Mouse (Mus musculus) adrenal gland, adult (tissue): ENCODE measurements around the gene Zbtb1.
A peak's percentile ranks its signal among the peaks of the same experiment; 100 is the strongest.
"Not testable (repeated sequence)": the region's sequence is repeated elsewhere in the genome, so short reads cannot be mapped to it uniquely, and the experiment has no call there.

Experiments used
- DNase-seq, 2 experiments: peaks; one replicate each; pipeline ENCODE4 v3.0.0; 2022 to 2023; ENCODE audit warnings: low spot score in 1 of 2; ENCODE audit not compliant: inconsistent age in 2 of 2

Gene Zbtb1

GRCm38 (mm10) chr12:76402991-76403885 is 33.2 kb downstream of the Zbtb1 start:
- DNase-seq = peak in 1 of 2 experiments; percentile 27

GRCm38 (mm10) chr12:76403886-76404537 is 33.9 kb downstream of the Zbtb1 start, which contains the start of gene Hspa2:
Gene Hspa2 (plus strand): TSS chr12:76404176.
- DNase-seq = peak; percentile 100

DNA sequence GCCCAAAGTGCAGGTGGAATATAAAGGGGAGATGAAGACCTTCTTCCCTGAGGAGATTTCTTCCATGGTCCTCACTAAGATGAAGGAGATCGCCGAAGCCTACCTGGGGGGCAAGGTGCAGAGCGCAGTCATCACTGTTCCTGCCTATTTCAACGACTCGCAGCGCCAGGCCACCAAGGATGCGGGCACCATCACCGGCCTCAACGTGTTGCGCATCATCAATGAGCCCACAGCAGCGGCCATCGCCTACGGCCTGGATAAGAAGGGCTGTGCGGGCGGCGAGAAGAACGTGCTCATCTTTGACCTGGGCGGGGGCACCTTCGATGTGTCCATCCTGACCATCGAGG is 34.7 kb downstream of the Zbtb1 start:
- no peak for DNase-seq

DNA sequence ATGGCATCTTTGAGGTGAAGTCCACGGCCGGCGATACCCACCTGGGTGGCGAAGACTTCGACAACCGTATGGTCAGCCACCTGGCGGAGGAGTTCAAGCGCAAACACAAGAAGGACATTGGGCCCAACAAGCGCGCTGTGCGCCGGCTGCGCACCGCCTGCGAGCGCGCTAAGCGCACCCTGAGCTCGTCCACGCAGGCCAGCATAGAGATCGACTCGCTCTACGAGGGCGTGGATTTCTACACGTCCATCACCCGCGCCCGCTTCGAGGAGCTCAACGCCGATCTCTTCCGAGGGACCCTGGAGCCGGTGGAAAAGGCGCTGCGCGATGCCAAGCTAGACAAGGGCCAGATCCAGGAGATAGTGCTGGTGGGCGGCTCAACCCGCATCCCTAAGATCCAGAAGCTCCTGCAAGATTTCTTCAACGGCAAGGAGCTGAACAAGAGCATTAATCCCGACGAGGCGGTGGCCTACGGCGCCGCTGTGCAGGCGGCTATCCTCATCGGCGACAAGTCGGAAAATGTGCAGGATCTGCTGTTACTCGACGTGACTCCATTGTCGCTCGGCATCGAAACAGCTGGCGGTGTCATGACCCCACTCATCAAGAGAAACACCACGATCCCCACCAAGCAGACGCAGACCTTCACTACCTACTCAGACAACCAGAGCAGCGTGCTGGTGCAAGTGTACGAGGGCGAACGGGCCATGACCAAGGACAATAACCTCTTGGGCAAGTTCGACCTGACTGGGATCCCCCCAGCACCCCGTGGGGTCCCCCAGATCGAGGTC is 35.3 kb downstream of the Zbtb1 start:
- DNase-seq = peak; percentile 51 to 69

DNA sequence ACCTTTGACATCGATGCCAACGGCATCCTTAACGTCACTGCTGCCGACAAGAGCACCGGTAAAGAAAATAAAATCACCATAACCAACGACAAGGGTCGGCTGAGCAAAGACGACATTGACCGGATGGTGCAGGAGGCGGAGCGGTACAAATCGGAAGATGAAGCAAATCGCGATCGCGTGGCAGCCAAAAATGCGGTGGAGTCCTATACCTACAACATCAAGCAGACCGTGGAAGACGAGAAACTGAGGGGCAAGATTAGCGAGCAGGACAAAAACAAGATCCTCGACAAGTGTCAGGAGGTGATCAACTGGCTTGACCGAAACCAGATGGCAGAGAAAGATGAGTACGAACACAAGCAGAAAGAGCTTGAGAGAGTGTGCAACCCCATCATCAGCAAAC is 35.9 kb downstream of the Zbtb1 start:
- no peak for DNase-seq

DNA sequence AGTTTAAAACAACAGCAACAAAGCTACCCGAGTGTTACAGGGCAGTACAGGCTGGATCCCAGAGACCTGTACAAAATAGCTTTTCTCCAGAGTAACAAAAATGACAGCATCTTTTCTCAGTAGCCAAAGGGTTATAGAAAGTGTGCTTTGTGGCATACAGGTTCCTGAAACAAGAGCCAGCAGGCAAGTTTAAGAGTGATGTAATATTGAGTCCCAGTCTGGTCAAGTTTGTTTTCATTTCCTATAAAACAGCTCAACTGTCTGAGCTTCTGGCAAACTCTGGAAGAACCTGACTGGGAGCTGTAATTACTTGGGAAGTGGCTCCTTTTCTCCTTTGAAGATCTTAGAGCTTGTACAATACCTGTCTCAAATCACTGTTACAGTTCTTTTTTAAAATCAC is 37.1 kb downstream of the Zbtb1 start:
- DNase-seq = no peak

DNA sequence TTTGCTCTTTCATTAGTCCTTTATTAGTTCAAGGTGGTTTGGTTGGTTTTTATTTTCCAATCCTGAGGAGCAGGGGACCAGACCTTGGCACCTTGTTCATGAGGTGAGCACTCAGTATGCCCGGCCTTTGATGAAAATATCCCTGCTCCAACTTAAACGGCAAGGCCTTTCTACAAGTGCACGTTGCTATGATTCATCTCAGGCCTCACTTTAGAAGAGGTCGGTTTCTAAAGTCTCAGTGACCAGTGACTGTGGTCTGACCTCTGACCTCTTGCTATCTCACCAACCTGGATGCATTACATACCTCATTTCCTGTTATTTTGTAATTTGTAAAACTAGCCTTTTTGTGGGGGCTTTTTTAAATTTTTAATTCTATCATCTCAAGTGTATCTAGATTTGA is 39.1 kb downstream of the Zbtb1 start:
- no peak for DNase-seq

DNA sequence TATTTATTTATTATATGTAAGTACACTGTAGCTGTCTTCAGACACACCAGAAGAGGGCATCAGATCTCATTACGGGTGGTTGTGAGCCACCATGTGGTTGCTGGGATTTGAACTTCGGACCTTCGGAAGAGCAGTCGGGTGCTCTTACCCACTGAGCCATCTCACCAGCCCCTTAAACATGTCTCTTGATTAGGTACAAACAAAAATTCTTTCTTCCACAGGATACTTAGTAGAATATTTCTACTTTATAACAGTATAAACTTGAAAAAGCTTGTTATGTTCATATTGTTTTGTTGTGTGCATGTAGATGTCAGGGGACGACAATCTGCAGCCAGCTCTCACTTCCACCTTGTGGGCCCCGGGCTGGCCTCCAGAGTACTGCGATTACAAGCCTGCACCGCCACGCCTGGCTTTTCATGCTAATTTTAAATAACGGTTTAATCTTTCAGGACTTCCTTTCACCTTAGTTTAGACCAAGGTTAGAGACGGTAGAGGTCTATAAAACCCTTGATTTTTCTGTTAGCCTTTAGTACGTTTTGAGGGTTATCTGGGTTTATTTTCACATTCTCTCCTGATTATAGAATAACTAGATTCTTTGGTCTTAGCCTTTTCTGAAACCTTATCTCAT is 45.4 kb downstream of the Zbtb1 start:
- no peak for DNase-seq

- peak; percentile 27 to 57 for DNase-seq
Observed at GRCm38 (mm10) chr12:76417433-76417854, 47.4 kb downstream of the Zbtb1 start, which contains the start of gene Ppp1r36. Gene Ppp1r36 (plus strand): TSS chr12:76417538.

DNA sequence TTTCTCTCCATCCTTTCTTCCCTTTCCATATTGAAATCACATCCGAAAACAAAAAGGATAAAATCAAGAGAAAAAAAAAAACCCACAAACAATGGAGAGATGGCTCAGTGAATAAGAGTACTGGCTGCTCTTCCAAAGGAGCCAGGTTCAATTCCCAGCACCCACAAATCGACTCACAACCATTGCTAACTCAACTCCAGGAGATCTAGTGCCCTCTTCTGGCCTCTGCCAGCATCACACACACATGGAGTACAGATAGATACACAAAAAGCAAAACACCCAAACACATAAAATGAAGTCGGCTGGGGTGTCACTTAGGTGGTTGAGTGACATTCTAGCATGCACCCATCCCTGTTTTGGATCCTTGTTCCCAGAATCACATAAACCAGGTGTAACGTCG is 48.3 kb downstream of the Zbtb1 start:
- no peak for DNase-seq

GRCm38 (mm10) chr12:76425256-76425655 is 55.2 kb downstream of the Zbtb1 start:
- no peak for DNase-seq

DNA sequence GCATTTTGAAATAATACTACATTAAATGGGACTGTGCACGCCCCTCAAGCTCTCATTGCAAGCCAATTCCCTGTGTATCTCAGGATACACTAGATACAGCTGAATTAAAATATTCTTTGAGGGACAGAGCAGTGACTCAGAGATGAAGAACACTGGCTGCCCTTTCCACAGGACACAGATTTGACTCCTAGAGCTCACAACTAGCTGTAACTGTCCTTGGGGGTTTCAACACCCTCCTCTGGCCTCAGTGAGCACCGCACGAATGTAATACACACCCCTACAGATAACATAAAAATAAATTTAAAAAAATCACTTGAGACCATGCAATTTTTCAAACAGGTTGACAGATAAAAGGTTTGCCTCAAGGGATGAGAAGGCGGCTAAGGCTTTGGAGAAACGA is 57.5 kb downstream of the Zbtb1 start:
- DNase-seq = peak; percentile 43 to 77

- peak; percentile 13 to 59 for DNase-seq
Observed at GRCm38 (mm10) chr12:76430879-76431406, 60.9 kb downstream of the Zbtb1 start.

DNA sequence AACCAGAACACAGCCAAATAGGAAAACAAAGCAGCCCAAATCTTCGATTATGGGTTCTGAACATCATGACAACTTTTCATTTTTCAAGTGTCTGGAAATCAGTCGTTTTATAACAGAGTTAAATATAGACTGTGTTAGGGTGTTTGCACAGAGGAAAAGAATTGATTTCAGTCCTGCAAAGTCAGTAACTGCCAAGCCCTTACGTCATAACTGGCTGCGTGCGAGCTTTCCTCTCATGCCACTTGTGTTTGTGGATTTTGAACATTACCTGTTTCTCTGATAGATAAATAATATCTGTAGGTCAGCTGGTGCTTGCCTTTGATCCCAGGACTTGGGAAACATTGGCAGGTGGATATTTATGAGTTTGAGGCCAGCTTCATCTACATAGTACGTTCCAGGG is 61.4 kb downstream of the Zbtb1 start:
- no peak for DNase-seq

- no peak for DNase-seq
Observed at GRCm38 (mm10) chr12:76434111-76434510, 64.0 kb downstream of the Zbtb1 start.

GRCm38 (mm10) chr12:76435084-76435483 is 65.0 kb downstream of the Zbtb1 start:
- DNase-seq = no peak

GRCm38 (mm10) chr12:76435549-76435948 is 65.5 kb downstream of the Zbtb1 start:
- no peak for DNase-seq

- DNase-seq = not testable (repeated sequence)
Observed at GRCm38 (mm10) chr12:76443488-76443887, 73.4 kb downstream of the Zbtb1 start.

DNA sequence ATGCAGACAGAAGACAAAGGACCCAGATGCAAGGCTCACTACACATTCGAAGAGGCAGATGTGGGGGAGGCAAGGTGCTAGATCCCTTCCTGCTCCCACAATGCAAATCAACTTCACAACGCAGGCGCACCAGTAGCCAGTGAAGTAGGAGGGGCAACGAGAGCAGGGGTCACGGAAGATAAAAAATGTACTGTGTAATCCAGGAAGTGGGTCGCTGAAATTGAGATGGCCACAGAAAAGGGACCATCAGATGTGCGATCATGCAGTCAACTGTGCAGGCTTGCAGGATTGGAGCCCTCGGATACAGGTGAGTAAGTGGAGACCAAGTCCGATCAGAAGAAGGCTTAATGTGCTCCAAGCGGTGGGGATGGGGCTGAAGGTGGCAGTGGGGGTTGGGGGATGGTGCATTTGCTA is 74.3 kb downstream of the Zbtb1 start:
- no peak for DNase-seq

GRCm38 (mm10) chr12:76444862-76445261 is 74.8 kb downstream of the Zbtb1 start:
- DNase-seq = no peak

- no peak for DNase-seq
Observed at GRCm38 (mm10) chr12:76446201-76446600, 76.1 kb downstream of the Zbtb1 start.
